Mouse (Mus musculus): ENCODE measurements around the gene Psg20.

GRCm38 (mm10) chr7:18715546-18715945 lies 29.6 kb upstream of the Psg20 start:
- TF ChIP-seq CTCF (conservative IDR thresholded peaks at IDR 0.05; ENCODE audit: low read length) = no peak
- no peak for TF ChIP-seq NANOG (IDR thresholded peaks at IDR 0.05; ENCODE audit: borderline replicate concordance, low read length)
- no peak for TF ChIP-seq POU5F1 (IDR thresholded peaks at IDR 0.05; ENCODE audit: borderline replicate concordance, low read length)
